Mouse (Mus musculus) common myeloid progenitor, adult 5-6 weeks (primary cell): ENCODE results near the gene Col23a1. TPM values are rescaled to one million over a fixed set of nuclear protein-coding genes. Genes with fewer than 3 reads are reported as not detected.
A peak's percentile ranks its signal among the peaks of the same experiment; 100 is the strongest.

Experiments
- ATAC-seq: replicated peaks from 2 replicates; pipeline ENCODE4 v1.8.0; 2016; ENCODE audit warnings: low read depth, mild to moderate bottlenecking, moderate TSS enrichment, inconsistent platforms; ENCODE audit not compliant: poor library complexity, severe bottlenecking
- total RNA-seq: library from RNA; stranded (forward); fragments of 200-1000, 187-1606 nt; gene quantifications from 2 replicates; pipeline ENCODE4 v1.2.3, GENCODE M21; 2017

Col23a1 gene
- total RNA-seq, 1 experiment from 2014 or later, result 0.18 TPM

DNA sequence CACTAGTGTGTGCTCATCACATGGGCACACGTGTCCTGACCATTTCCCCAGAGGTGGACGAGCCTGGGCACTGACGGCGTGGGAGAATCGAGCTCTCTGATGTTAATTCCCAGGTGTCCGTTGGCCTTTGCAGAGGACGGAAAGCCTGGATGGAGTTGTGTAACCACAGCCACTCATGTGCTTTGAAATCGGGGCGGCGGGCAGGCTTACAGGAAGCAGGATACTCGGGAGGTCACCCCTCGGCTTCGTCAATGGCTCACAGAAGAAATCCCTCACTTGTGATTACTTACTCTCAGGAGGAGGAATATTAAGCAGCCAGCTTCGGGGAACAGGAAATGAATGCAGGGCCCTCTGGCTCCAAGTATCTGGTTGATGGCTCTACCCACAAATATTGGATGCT, 133.0 kb downstream of the Col23a1 start:
- no peak for ATAC-seq

GRCm38 (mm10) chr11:51426155-51426554, 136.4 kb downstream of the Col23a1 start:
- ATAC-seq, result no peak

- no peak for ATAC-seq
Observed at GRCm38 (mm10) chr11:51429428-51430179, 139.9 kb downstream of the Col23a1 start.

DNA sequence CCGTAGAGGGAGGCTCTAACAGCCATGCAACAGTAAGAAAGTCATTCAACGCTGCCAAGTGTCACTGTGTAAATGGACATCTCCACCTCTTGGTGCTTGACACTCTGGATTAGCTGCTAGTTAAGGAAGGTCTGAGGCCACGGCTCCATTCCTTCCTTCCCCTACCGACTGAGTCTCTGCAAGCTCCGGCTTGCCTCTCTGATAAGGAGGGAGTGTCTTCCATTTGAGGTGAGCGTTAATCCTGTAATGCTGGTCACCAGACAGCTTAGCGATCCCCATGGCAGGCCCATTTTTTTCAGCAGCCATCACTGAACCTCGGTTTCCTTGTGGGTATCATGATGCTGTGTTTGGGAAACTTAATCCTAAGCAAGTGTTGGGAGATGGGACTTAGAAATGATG, 140.5 kb downstream of the Col23a1 start:
- ATAC-seq, result no peak

- ATAC-seq, result no peak
Observed at GRCm38 (mm10) chr11:51431287-51431686, 141.6 kb downstream of the Col23a1 start.

DNA sequence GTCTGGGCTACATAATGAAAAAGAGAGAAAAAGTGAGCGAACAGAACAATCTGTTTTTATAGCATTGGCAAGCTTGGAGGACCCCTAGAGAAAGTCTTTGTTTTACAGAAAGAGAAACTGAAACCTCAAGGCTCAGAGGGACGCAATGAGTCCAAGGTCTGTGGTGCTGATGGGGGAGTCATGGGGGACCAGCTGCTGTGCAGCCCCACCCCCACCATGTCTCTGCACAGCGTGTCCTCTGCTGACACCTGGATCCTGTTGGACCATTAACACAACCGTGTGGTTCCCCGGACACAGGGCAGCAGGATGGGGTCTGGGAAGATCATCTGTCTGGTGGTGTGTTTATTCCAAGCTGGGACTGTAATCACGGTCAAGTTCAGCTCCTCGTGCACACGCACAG, 142.2 kb downstream of the Col23a1 start:
- no peak for ATAC-seq

GRCm38 (mm10) chr11:51442006-51442405, 152.3 kb downstream of the Col23a1 start:
- no peak for ATAC-seq

DNA sequence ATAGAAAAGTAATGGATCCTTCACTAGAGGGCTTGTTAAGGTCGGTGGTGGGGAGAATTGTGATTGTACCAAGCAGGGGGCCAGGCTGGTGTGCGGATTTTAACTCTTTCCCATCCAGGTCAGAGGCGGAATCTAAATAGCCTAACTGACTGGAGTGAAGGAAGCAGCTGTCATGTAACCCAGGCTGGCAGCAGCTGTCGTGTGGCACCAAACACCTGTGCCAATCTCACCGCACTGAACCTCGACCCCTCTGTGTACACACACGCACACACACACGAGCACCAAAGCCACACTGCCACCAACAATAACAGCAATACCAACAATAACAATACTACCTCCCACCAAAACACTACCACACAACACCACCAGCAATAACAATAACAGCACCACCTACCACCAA, 152.9 kb downstream of the Col23a1 start:
- ATAC-seq, result no peak

GRCm38 (mm10) chr11:51443818-51444217, 154.1 kb downstream of the Col23a1 start:
- ATAC-seq, result no peak

DNA sequence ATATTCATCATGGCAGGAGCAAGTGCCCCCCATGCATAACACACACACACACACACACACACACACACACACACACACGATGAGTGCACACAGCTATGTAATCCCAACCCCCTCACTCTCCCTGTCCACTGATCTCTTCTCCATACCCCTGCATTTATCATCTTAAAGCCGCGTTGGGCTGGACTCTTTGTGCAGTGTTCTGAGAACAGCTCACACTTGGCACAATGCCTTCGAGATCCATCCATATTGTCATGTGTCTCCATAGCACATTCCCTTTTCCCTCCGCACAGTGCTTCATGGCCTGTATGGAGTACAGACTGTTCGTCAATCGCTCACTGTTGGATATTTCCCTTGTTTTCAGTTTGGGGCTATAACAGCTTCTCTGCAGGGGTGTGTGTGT, 154.9 kb downstream of the Col23a1 start:
- no peak for ATAC-seq

DNA sequence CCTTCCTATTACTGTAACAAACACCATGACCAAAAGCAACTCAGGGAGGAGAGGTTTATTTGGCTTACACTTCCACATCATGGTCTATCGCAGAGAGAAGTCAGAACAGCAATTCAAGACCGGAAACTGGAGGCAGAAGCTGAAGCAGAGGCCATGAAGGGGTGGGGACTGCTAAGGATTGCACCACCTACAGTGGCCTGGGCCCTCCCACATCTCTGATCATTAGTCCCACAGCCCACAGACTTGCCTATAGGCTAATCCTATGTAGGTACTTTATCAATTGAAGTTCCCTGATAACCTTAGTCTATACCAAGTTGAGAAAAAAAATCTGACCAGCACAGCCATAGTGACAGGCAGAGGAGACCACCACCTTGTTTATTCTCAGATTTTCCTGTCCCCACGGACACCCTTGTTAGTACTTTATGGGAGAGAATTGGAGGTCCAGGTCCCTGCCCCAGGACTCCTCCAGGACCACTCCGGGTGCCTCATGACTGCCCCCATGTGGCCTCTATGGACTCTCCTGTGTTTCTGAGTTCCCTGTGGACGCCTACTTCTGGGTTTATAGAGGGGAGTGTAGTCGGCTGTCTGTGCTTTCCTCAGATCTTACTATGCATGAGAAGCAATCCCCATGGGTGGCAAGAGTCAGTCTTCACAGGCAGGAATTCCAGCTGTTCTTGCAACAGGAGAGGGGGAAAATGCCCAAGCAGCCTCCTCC, 157.1 kb downstream of the Col23a1 start:
- 0 out of 2 replicates have a peak, but pooled peaks have one; percentile 56 for ATAC-seq

DNA sequence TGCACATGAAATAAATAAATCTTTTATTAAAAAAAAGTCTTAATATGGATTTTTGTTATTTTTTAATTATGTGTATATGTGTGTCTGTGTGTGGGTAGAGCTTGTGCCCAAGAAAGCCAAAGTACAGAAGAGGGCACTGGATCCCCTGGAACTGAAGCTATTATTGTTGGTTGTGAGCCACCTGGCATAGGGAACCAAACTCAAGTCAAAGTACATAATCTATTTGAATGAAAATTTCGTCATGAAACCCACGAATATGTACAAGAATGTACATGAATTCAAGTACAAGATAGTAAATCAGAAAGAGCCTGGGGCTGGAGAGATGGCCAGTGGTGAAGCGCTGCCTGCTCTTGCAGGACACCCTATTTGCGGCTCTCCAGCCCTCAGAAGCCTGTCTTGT, 158.5 kb downstream of the Col23a1 start:
- ATAC-seq, result no peak

DNA sequence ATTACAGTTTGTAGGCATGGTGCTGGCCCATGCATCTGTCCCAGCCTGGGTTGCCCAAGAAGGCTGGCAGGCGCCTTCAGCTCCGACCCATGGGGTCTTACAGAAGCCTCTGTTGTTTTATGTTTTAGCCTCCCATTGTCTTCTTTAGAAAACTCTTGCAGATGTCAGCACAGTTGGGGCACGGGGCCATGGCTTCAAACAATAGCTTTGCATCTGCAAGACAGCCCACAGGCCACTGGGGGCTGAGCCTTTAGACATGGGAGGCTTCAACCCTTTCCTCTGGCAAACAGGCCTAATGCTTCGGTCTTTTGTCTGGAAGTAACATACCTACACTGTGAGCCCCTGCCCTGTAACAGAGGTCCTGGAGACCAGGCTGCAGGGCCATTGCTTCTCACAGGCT, 159.0 kb downstream of the Col23a1 start:
- ATAC-seq, result no peak

DNA sequence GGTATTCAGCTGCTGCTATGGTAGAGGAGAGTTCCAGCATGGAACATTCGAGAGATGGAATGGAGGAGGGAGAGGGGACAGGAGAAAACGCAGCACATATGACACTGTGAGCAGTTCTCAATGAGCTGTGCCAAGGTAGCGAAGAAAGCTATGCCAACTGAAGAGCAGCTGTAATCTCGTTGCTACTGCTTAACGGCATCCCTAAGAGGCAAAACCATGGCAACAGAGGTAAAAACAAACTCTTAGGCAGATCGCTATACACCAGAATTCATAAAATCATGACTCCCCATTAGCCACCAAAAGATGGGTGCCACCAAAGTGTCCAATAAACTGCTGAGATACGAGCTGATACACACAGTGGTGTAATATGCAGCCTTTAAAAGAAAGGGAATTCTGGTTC, 160.2 kb downstream of the Col23a1 start:
- ATAC-seq, result no peak

- ATAC-seq, result no peak
Observed at GRCm38 (mm10) chr11:51451281-51451680, 161.6 kb downstream of the Col23a1 start.

GRCm38 (mm10) chr11:51451925-51452324, 162.2 kb downstream of the Col23a1 start:
- ATAC-seq, result no peak

DNA sequence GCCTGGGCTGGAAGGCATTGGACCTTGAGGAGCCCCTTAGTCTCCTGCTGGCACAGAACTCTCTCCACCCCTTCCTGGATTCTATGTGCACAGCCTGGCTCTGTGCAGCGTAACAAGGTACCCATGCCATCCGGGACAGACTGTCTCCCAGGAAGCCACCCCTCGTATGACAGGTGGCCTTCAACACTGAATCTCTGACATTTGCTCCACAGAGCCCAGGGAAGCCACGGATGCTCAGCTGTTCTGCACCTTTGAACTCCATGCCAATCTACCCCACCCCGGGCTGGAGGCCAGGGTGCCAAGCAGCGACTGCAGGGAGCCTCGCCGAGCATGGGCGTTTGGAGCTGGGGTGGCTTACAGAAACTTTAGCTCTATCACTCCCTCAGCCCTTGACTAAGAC, 164.0 kb downstream of the Col23a1 start:
- ATAC-seq, result no peak

- no peak for ATAC-seq
Observed at GRCm38 (mm10) chr11:51455501-51455900, 165.8 kb downstream of the Col23a1 start.

GRCm38 (mm10) chr11:51457624-51458023, 167.9 kb downstream of the Col23a1 start:
- no peak for ATAC-seq

DNA sequence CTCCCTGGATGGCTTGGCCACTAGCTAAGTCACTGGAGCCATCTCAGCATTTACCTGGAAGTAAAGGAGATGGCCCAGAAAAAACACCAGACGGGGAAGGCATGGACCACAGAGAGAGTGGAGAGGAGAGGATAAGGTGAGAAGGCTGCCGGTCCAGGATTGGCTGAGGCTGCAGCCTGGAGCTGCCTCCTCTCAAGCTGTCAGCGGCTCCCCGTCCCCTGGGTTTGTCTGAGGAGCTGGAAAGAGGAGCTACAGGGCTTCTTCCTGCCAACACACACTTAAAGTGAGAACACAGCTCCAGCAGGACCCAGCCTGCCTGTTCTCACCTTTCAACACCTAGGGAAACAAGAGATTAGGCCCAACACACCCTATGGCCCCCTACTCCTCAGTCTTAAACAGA, 168.9 kb downstream of the Col23a1 start:
- no peak for ATAC-seq

GRCm38 (mm10) chr11:51459569-51460043, 169.9 kb downstream of the Col23a1 start:
- no peak for ATAC-seq
